Mouse (Mus musculus): ENCODE measurements around the gene Gfod1.

Gfod1 gene

DNA sequence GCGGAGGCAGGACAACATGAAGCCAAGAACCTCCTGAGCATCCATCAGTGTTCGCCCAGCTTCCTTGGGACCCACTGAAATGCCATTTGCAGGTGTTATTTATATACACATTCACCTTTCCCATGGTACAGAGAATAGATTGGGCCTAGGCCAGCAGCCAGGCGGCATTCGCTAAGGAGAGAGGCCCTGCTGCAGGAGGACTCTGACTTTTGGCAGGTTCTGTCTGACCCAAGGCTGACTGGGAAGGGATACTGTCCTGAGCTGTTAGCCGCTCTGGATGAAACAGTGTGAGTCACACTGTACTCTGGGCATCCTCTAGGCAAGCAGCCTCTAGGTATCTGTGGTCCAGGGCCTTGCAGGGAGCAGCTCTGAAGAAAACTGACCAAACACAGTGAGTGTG is 6.4 kb downstream of the Gfod1 start:
- no peak for DNase-seq

DNA sequence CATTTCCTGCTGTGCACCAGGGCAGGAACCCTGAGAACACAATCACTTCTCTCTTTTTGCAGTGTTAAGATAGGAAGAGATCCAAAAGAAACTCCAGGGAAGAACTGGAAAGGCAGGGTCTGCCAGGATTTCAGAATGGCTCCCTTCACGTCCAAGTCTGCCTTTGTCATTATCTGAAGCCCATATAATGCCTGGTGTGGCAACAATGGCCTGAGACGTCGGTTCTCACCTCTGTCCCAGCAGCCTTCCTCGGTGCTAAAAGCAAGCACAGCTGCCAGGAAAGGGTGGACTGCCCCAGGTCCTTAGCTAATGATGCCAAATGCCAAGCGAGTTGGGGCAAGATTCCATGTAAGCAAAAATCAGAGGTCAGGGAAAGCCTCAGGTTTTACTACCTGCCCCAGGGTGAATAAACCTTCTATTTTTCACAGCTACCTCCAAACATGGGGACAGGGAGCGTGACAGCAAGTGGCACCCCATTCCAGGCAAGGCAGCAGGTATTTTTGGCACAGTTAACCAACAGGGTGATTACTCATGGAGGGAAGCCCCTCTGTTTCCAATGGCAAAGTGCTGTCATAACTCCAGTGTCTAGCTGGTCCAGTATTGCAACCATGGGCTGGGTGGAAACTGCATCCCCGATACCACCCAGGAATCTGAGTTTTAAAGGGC is 7.7 kb downstream of the Gfod1 start:
- no peak for DNase-seq

DNA sequence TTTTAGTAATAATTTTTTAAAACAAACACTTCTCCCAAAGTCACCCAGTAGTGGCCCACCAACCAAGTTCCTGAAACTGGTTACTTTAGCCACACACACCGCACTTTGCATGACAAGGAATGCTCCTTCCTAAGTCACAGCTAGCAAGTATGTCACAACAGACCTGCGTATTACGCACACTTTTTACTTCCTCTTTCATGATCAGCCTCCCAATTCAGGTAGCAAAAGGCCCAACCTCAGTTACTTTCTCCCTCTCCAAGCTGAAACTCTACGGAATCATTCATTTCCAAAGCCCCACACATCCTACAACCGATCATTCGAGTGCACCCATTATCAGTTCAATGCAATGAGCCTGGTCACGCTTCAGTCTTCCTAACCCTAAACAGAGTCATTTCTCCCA is 8.3 kb downstream of the Gfod1 start:
- no peak for DNase-seq

DNA sequence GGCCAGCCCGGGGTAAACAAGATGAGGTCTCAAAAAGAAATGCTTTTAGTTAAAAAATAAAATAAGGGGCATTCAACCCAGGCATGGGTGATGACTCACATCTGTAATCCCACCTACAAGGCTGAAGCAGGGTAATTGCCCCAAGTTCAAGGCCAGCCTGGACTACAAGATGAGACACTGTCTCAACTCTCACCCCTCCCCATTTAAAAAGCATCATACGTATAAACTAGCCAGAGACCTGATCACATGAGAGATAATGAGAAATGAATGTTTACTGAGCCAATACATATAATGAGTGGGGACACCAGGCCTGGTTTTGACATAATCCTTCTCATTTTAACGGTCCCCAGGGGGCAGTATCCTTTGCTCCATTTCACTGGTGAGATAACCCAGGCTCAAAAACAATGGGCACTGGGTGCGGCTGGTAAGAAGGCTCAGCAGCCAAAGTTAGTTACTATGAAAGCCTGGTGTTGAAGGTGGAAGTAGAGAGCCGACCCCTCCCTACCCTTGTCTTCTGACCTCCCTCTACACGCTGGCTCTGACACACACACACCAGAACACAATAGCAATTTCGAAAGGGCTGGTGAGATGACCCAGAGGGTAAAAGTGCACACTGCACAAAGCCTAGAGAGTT is 8.9 kb downstream of the Gfod1 start:
- DNase-seq = no peak

- peak; percentile 69 for DNase-seq
Observed at GRCm38 (mm10) chr13:43292892-43293291, 11.1 kb downstream of the Gfod1 start.

- DNase-seq = no peak
Observed at GRCm38 (mm10) chr13:43289076-43289475, 14.9 kb downstream of the Gfod1 start.

DNA sequence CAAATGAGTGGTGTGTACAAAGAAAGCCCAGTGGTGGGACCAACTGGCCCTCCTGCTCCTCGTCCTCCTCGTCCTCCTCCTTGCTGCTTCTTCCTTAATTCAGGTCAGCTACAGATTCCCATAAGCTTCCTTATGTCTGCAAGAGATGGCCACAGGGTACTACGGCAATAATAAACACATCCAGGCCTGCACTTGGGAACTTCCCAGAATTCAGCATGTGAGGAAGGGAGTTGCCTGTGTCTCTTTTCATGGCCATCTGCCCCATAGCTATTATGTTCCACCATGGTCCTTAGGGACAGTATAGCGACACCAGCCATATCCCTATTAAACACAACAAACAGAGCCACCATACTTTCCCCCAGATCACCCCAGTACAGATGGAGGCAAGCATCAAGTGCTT is 15.5 kb downstream of the Gfod1 start:
- no peak for DNase-seq

DNA sequence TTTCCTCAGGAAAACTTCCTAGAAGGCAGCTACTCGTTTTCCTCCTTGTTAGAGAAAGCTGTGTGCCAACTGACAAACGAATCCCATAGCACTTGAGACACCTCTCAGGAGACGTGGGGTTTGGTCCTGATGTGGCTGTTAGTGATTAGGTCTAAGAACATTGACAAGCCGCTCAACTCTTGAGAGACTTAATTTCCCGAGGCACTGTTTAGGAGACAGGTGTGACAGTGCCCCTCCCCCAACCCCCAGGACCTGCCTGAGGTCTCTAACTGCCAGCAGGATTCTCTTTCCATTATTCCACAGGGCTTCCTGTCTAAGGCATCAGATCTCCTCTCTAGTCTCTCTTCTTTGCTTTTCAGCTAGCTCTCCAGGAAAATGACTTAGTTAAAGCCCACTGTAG is 15.9 kb downstream of the Gfod1 start:
- DNase-seq = no peak

DNA sequence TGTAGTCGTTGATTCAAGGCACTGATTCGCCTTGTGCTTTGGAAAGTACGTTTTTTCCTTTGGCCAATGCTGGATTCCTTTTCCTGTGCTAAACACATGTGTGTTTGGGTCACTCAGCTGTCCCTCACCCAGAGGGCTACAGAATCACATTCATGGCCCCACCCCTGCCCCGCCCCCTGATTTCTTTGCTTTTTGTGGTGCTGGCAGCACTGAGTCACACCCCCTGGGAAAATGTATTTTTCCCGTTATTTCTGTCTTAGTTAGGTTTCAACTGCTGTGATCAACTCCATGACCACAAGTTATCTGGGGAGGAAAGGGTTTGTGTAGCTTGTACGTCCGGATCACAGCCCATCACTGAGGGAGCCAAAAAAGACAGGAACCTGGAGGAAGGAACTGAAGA is 17.1 kb downstream of the Gfod1 start:
- no peak for DNase-seq

DNA sequence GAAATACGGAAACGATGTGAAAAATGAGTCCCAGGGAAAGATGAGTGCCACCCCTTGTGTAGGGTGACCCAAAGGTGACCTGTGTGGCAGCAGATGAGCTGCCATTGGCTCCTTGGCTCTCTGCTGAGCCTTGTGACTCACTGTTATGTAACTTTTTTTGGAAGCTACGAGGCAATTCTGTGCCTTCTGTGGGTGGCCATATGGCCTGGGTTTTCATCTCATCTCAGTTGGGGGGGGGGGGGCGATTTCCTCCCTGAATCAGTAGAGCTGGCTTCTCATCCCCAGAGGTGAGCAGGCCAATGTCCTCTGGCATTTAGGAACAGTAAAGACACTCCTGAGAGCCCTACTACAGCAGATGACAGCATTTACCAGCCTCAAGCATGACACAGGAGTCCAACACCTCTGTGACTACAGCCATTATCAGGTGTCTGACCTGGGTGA is 19.2 kb downstream of the Gfod1 start:
- no peak for DNase-seq

- no peak for DNase-seq
Observed at GRCm38 (mm10) chr13:43273906-43274305, 30.1 kb downstream of the Gfod1 start.

GRCm38 (mm10) chr13:43272303-43273135 is 31.5 kb downstream of the Gfod1 start:
- no peak for DNase-seq

- DNase-seq = peak; percentile 19
Observed at GRCm38 (mm10) chr13:43271481-43271880, 32.5 kb downstream of the Gfod1 start.

DNA sequence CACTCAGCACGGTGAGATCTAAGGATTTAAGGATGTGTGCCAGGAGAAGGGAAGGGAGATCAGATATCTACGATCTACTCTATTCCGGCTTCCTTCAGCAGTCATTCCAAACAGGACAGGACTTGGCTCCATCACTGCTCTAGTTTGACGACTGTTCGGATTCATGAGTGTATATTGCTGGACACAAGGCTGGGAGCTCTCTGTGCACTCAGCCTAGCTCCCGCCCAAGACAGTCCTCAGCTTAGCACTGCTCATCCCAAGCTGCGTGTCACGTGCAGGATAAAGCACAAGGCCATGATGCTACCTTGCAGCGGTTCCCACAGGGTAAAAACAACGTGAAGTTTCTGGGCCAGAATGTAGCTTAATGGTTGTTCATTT is 33.8 kb downstream of the Gfod1 start:
- no peak for DNase-seq

DNA sequence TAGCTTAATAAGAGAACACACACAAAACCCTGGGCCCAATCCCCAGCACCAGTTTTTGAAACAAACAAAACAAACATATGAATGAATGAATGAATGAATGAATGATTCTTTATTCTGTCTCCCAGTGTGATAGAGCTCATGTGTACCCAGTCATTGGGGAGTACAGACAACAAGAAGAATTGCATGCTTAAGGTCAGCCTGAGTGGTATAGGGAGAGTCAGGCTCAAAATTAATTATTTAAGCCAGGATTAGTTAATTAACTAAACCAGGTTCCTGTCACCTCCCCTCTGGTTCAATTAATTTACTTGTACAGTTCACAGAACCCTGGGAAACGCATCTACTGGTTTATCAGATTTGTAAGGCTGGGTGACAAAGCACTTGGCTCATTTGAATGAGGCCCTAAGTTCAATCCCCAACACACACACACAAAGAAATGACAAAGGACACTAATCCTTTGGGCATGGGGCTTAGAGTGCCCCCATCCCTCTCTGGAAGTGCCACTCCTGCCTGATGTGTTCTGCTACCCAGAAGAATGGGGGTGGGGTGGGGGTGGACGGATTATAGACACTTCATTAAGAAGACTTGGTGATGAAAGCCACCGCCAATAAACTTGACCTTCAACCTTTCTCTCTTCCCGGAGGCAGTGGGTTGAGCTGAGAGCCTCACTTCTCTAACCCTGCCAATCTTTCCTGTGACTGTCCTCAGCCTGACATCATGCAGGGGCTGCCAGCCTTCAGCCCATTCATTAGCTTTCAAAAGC is 34.3 kb downstream of the Gfod1 start:
- DNase-seq = no peak

GRCm38 (mm10) chr13:43268539-43269327 is 35.2 kb downstream of the Gfod1 start:
- no peak for DNase-seq

GRCm38 (mm10) chr13:43267902-43268301 is 36.1 kb downstream of the Gfod1 start:
- DNase-seq = no peak

GRCm38 (mm10) chr13:43267216-43267615 is 36.8 kb downstream of the Gfod1 start:
- DNase-seq = no peak

DNA sequence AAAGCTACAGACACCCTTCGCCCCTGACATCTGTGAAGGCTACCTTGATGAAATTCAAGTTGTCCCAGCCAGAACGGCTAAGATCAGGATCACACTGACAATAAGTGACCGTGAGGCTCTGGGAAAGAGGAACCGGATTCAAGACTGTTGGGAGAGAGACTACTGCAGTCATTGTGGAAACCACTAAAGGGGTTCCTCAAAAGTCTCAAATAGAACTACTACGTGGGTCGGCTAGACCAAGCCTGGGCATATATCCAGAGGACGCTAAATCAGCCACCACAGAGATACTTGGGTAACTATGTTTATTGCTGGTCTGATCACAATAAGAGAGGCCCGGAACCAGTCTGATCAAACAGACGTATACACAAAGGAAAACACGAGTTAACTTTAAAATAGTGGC is 37.6 kb downstream of the Gfod1 start:
- no peak for DNase-seq

- no peak for DNase-seq
Observed at GRCm38 (mm10) chr13:43265116-43265515, 38.9 kb downstream of the Gfod1 start.

DNA sequence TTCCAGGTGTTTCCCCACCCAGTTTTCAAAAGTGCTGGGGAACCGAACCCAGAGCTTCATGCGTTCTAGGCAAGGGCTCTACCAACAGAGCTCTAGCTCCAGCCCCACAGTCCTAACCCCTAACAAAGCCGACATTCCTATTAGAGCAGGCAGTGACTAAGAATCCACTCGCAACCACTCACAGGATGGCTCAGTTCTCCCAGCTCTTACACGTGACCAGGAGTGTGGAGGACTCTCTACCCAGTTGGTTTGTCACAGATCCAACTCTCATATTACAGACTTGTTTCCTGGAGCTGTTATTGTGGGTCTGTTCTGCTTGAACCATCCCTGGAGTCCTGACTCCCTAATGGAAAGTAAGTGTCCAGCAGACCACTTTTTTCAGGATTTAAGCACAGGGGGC is 40.3 kb downstream of the Gfod1 start:
- DNase-seq = no peak

DNA sequence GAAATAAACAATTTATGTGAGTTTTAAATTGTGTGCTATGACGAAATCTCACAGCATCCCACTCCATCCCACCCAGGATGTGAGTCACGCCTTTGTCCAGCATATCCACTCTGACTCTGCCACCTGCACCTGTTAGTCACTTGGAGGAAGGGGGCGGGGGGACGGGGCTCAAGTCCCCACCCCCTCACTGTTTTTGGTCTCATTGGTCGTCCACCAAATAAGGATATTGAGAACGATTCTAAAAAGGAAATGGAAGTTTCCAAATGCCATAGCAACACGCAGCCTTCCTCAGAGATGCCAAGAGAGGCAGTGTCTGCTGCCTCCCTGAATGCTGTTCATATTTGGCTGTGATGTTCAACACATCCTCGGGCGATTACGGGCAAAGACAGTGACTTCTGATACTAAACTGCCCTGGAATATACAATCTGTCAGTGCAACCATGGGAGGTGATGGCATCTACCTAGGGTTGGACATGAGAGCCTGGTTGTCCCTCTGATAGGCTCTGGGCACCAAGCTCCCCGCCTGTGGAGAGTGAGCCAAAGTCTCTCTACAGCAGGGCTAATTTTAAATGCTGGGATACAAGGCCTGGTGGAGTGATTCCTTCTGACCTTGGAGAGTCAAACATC is 41.7 kb downstream of the Gfod1 start:
- no peak for DNase-seq

Data from kidney, postnatal 10 days (tissue).